Mouse (Mus musculus) megakaryocyte, adult 5-6 weeks (primary cell): ENCODE results near the gene Vipas39. TPM values are rescaled to one million over a fixed set of nuclear protein-coding genes. Genes with fewer than 3 reads are reported as not detected.
A peak's percentile ranks its signal among the peaks of the same experiment; 100 is the strongest.
"Not testable (repeated sequence)": the region's sequence is repeated elsewhere in the genome, so short reads cannot be mapped to it uniquely, and the experiment has no call there.

Source experiments
- ATAC-seq: 2 replicates; pipeline ENCODE4 v1.8.0; 2016; ENCODE audit warnings: mild to moderate bottlenecking, inconsistent platforms; ENCODE audit not compliant: poor library complexity, severe bottlenecking
- total RNA-seq, 2 experiments: library from RNA; stranded (forward) in 1 of 2; stranded (reverse) in 1 of 2; fragments of 153-499, 151-499 nt in 1 of 2; fragments of 221-1000, 200-1000 nt in 1 of 2; gene quantifications; 2 replicates each; pipeline versions ENCODE4 v1.2.3 to v1.2.4; 2015 to 2017

Gene Vipas39
- 29.3 and 38.2 TPM in 2 replicates for total RNA-seq (2015)
- total RNA-seq (2017) = 26.4 and 30.9 TPM in 2 replicates

- peak; percentile 93 for ATAC-seq
Measured at GRCm38 (mm10) chr12:87266108-87266826, at the start of gene Vipas39, which contains the start of gene Ahsa1. Gene Vipas39, minus strand, starts transcription at chr12:87266256. Gene Ahsa1, plus strand, starts transcription at chr12:87266479.

- no peak for ATAC-seq
Measured at GRCm38 (mm10) chr12:87313098-87313497, 47.0 kb upstream of the Vipas39 start.

GRCm38 (mm10) chr12:87306584-87306844, 40.5 kb upstream of the Vipas39 start:
- ATAC-seq = not testable (repeated sequence)

GRCm38 (mm10) chr12:87305767-87306583, 39.9 kb upstream of the Vipas39 start:
- ATAC-seq = no peak

GRCm38 (mm10) chr12:87301189-87301588, 35.1 kb upstream of the Vipas39 start:
- no peak for ATAC-seq

- ATAC-seq = no peak; the same call in 1 of the 2 replicates
Measured at GRCm38 (mm10) chr12:87300441-87300690, 34.3 kb upstream of the Vipas39 start.

- ATAC-seq = peak; percentile 74
Measured at GRCm38 (mm10) chr12:87299657-87300440, 33.8 kb upstream of the Vipas39 start, which contains the start of gene Ism2. Gene Ism2, minus strand, starts transcription at chr12:87299705.

- ATAC-seq = peak; percentile 44
Measured at GRCm38 (mm10) chr12:87299037-87299656, 33.1 kb upstream of the Vipas39 start.

- ATAC-seq = no peak
Measured at GRCm38 (mm10) chr12:87293934-87294333, 27.9 kb upstream of the Vipas39 start.

- ATAC-seq = no peak
Measured at GRCm38 (mm10) chr12:87289100-87289499, 23.0 kb upstream of the Vipas39 start.

- ATAC-seq = peak; percentile 7; the same call in 1 of the 2 replicates
Measured at GRCm38 (mm10) chr12:87284726-87285125, 18.7 kb upstream of the Vipas39 start.

- no peak for ATAC-seq
Measured at GRCm38 (mm10) chr12:87284268-87284667, 18.2 kb upstream of the Vipas39 start.

- no peak for ATAC-seq
Measured at GRCm38 (mm10) chr12:87283706-87284105, 17.6 kb upstream of the Vipas39 start.

GRCm38 (mm10) chr12:87282743-87283142, 16.7 kb upstream of the Vipas39 start:
- ATAC-seq = no peak

- no peak for ATAC-seq
Measured at GRCm38 (mm10) chr12:87281766-87282165, 15.7 kb upstream of the Vipas39 start.

- ATAC-seq = no peak
Measured at GRCm38 (mm10) chr12:87279879-87280278, 13.8 kb upstream of the Vipas39 start.

- ATAC-seq = no peak
Measured at GRCm38 (mm10) chr12:87279350-87279749, 13.3 kb upstream of the Vipas39 start.

GRCm38 (mm10) chr12:87278118-87278730, 12.2 kb upstream of the Vipas39 start:
- ATAC-seq = no peak

GRCm38 (mm10) chr12:87277251-87277650, 11.2 kb upstream of the Vipas39 start:
- not testable (repeated sequence) for ATAC-seq
